Mouse (Mus musculus) heart, postnatal 0 days (tissue): ENCODE data around the gene Coq10a.

Source experiments
- CTCF ChIP-seq: IDR thresholded peaks from 2 replicates; pipeline ENCODE4 v1.5.1; 2016; ENCODE audit warnings: antibody characterized with exemption, control low read depth, low read depth
- EP300 ChIP-seq: IDR thresholded peaks from 2 replicates; pipeline ENCODE4 v1.6.1; 2016; ENCODE audit warnings: antibody characterized with exemption, low read depth

DNA sequence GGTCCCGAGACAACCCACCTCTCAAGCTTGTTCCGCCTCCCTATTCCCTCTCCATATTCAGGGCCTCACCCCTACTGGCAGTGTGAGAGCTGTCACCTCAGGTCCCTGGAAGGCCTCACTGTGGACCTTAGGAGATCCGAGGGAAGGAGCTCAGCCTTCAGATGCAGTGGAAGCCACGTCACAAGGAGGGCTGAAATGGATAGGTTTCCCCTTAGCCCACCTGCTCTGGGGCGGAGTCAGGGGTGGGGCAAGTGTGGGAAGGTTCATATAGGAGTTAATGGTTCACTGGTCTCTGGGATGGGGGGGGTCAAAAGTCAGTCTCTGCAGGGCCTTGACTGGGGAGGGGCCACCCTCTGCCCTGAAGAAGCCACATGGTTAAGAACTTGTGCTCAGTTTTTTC lies 31.5 kb upstream of the Coq10a start:
- no peak for TF ChIP-seq CTCF
- no peak for TF ChIP-seq EP300
